Mouse (Mus musculus) midbrain, embryonic 12.5 days (tissue): Measurements from ENCODE around the gene Crybg1. TPM values are rescaled to one million over a fixed set of nuclear protein-coding genes. Genes with fewer than 3 reads are reported as not detected.
"Not testable (repeated sequence)": the region's sequence is repeated elsewhere in the genome, so short reads cannot be mapped to it uniquely, and the experiment has no call there.

Experiments used
- ATAC-seq: fragments of 200-750 bp; cut with Nextera tagmentation; 2 replicates; pipeline ENCODE4 v1.8.0; 2017; ENCODE audit warnings: low read depth, moderate TSS enrichment, moderate library complexity; ENCODE audit not compliant: low FRiP score
- H3K27ac ChIP-seq: fragments of 300-500 bp; sonication (generic); replicated peaks from 2 replicates; pipeline ENCODE4 v1.5.1; 2016; ENCODE audit warnings: mild to moderate bottlenecking
- H3K27me3 ChIP-seq: fragments of 300-500 bp; sonication (generic); 2 replicates; pipeline ENCODE4 v1.6.1; 2016; ENCODE audit warnings: mild to moderate bottlenecking
- H3K36me3 ChIP-seq: fragments of 300-500 bp; sonication (generic); 2 replicates; pipeline ENCODE4 v1.6.1; 2016
- H3K4me1 ChIP-seq: fragments of 300-500 bp; sonication (generic); 2 replicates; pipeline ENCODE4 v1.6.1; 2016
- H3K4me2 ChIP-seq: fragments of 300-500 bp; sonication (generic); replicated peaks from 2 replicates; pipeline ENCODE4 v1.6.1; 2016; ENCODE audit warnings: mild to moderate bottlenecking, moderate library complexity
- H3K4me3 ChIP-seq: fragments of 300-500 bp; sonication (generic); 2 replicates; pipeline ENCODE4 v1.5.1; 2016; ENCODE audit warnings: mild to moderate bottlenecking
- H3K9ac ChIP-seq: fragments of 300-500 bp; sonication (generic); replicated peaks from 2 replicates; pipeline ENCODE4 v1.6.1; 2016; ENCODE audit warnings: mild to moderate bottlenecking, moderate library complexity
- H3K9me3 ChIP-seq: fragments of 300-500 bp; sonication (generic); 2 replicates; pipeline ENCODE4 v1.6.1; 2016; ENCODE audit warnings: mild to moderate bottlenecking
- WGBS: fragments of 180-500 bp; shearing (Covaris S2); methylation state at CpG from one replicate; pipeline ENCODE4 v1.1.7; 2016; 5-methylcytosine and 5-hydroxymethylcytosine counted together
- polyA plus RNA-seq: library from polyadenylated mRNA; unstranded; fragments of >200 nt; fragmentation: Nextera tagmentation; extraction: Ambion mirVana; gene quantifications from 2 replicates; pipeline ENCODE4 v1.2.1, GENCODE M21; 2016

Gene Crybg1
- polyA plus RNA-seq, 1 experiment from 2014 or later, result 0.77 TPM

DNA sequence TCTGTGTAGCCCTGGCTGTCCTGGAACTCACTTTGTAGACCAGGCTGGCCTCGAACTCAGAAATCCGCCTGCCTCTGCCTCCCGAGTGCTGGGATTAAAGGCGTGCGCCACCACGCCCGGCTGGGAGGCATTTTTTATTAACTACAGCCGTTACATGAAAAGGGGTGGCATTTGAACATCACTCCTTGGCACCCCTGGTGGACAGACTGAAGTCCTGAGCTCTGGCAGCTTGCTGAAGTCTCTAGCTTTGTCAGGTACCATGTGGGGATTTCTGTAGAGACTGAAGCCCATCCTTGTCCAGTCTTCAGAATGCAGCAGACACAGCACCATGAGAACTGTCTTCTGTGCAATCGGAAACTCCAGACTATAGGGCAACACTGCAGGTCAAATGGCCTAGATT lies 222.9 kb downstream of the Crybg1 start:
- ATAC-seq, H3K4me1 ChIP-seq, H3K27ac ChIP-seq, H3K4me3 ChIP-seq, H3K9ac ChIP-seq, H3K4me2 ChIP-seq, H3K27me3 ChIP-seq, H3K9me3 ChIP-seq: not testable (repeated sequence)
- H3K36me3 ChIP-seq, result peaks cover 22% of the 10 kb centered on the region; the same call in 1 of the 2 replicates
- whole genome bisulfite sequencing, result 92% methylated on average over 9 of the region's 9 CpGs

- Histone ChIP-seq H3K27ac (no peak overlapping the region), H3K27me3 (no peaks in the 10 kb centered on the region), H3K4me2 (no peak overlapping the region), H3K9me3 (no peaks in the 10 kb centered on the region), H3K36me3 (peaks cover 10% of the 10 kb centered on the region; the same call in 1 of the 2 replicates), H3K9ac (no peak overlapping the region), H3K4me3 (no peak overlapping the region), H3K4me1 (no peaks in the 10 kb centered on the region)
- no peak for ATAC-seq
- 98% methylated on average over 3 of the region's 3 CpGs for WGBS
These were observed 225.6 kb downstream of the Crybg1 start for GRCm38 (mm10) chr10:43923096-43923495.

DNA sequence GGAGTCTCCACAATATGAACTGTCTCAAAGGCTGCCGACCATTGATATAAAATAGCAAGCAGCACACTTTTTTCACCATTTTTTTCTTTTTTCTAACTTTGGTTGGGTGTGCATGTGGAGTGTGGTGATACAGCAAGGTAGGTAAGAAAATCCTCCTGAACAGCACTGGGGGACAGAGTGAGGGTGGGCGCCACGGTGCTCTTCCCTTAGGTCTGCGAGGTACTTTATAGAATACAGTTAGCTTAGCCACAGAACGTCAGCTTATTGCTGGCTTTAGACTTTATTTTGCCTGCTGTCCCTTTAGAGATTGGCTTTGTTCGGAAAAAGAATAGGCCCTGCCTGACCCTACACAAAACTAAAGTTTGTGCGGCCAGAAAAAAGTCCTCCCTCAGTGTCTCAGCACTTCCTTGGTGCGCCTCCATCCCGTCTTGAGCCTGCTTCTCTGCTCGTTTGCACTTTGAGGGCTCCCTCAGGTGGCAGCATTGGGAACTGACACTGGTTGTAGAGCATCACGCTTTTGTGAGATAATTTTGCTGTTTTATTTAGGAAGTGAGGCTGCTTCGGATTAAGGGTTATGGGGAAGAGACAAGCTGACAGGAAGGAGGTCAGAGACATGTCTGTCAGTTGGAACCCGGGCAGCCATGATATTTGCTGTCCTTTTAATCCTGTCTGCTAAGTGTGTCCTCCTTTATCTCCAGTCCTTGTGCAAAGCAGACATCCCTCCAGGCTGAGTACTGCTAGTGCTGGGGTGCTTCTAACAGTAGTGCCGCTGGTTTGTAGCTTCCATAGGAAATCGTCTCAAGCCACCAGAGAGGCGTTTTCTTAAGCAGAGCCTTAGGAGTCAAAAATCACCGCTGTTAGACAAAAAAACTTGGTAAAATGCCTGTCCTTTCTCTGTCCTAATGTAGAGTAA lies 229.7 kb downstream of the Crybg1 start:
- Histone ChIP-seq H3K9me3 (no peaks in the 10 kb centered on the region), H3K36me3 (peaks cover 10% of the 10 kb centered on the region; the same call in 1 of the 2 replicates), H3K4me2 (no peak overlapping the region), H3K4me3 (no peak overlapping the region), H3K27me3 (no peaks in the 10 kb centered on the region), H3K27ac (no peak overlapping the region), H3K4me1 (no peaks in the 10 kb centered on the region), H3K9ac (no peak overlapping the region)
- 37% methylated on average over 17 of the region's 17 CpGs for WGBS
- ATAC-seq, result no peak

GRCm38 (mm10) chr10:43916737-43917136 lies 231.9 kb downstream of the Crybg1 start:
- no peak for ATAC-seq
- Histone ChIP-seq H3K4me1 (no peaks in the 10 kb centered on the region), H3K36me3 (no peaks in the 10 kb centered on the region), H3K9ac (no peak overlapping the region), H3K27me3 (no peaks in the 10 kb centered on the region), H3K9me3 (no peaks in the 10 kb centered on the region), H3K27ac (no peak overlapping the region), H3K4me3 (no peak overlapping the region), H3K4me2 (no peak overlapping the region)
- WGBS, result 90% methylated on average over 2 of the region's 2 CpGs

DNA sequence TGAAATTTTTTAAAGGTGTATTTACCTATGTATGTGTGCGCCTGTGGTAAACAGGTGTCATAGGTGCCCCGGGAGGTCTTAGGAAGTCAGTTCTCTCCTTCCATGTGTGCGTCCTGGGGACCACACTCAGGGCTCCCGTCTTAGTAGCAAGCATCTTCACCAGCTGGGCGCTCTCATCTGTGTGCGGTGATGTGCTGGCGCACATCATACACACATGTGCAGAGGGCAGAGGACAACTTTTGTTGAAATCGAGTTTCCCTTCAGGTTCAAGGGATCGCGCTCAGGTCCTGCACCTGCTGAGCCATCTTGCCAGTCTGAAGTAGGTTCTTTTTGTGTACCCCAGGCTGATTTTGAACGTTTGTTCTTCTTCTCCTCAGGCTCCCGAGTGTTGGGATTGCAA lies 232.5 kb downstream of the Crybg1 start:
- no peaks in the 10 kb centered on the region for H3K36me3 ChIP-seq
- ATAC-seq, result no peak
- no peaks in the 10 kb centered on the region for H3K9me3 ChIP-seq
- 84% methylated on average over 12 of the region's 12 CpGs for WGBS
- H3K4me1 ChIP-seq, result no peaks in the 10 kb centered on the region
- no peaks in the 10 kb centered on the region for H3K27me3 ChIP-seq
- no peak overlapping the region for H3K9ac ChIP-seq
- no peak overlapping the region for H3K4me3 ChIP-seq
- no peak overlapping the region for H3K27ac ChIP-seq
- H3K4me2 ChIP-seq, result no peak overlapping the region

GRCm38 (mm10) chr10:43912236-43912635 lies 236.4 kb downstream of the Crybg1 start:
- Histone ChIP-seq H3K9me3 (no peaks in the 10 kb centered on the region), H3K4me3 (no peak overlapping the region), H3K36me3 (no peaks in the 10 kb centered on the region), H3K4me2 (no peak overlapping the region), H3K27me3 (no peaks in the 10 kb centered on the region), H3K9ac (no peak overlapping the region), H3K27ac (no peak overlapping the region), H3K4me1 (no peaks in the 10 kb centered on the region)
- ATAC-seq, result no peak
- 85% methylated on average over 3 of the region's 3 CpGs for WGBS

- no peak for ATAC-seq
- H3K27me3 ChIP-seq, result no peaks in the 10 kb centered on the region
- 95% methylated on average over 8 of the region's 8 CpGs for WGBS
- H3K27ac ChIP-seq, result no peak overlapping the region
- H3K4me2 ChIP-seq, result no peak overlapping the region
- no peak overlapping the region for H3K4me3 ChIP-seq
- no peaks in the 10 kb centered on the region for H3K36me3 ChIP-seq
- no peaks in the 10 kb centered on the region for H3K9me3 ChIP-seq
- no peaks in the 10 kb centered on the region for H3K4me1 ChIP-seq
- no peak overlapping the region for H3K9ac ChIP-seq
These were observed 237.8 kb downstream of the Crybg1 start for GRCm38 (mm10) chr10:43910873-43911142.

- no peak overlapping the region for H3K4me3 ChIP-seq
- no peaks in the 10 kb centered on the region for H3K9me3 ChIP-seq
- no peaks in the 10 kb centered on the region for H3K4me1 ChIP-seq
- H3K9ac ChIP-seq, result no peak overlapping the region
- H3K27ac ChIP-seq, result no peak overlapping the region
- H3K27me3 ChIP-seq, result no peaks in the 10 kb centered on the region
- H3K4me2 ChIP-seq, result no peak overlapping the region
- WGBS, result 89% methylated on average over 12 of the region's 12 CpGs
- ATAC-seq, result no peak
- no peaks in the 10 kb centered on the region for H3K36me3 ChIP-seq
These were observed 238.4 kb downstream of the Crybg1 start for GRCm38 (mm10) chr10:43910032-43910872.

- Histone ChIP-seq H3K27ac (no peak overlapping the region), H3K36me3 (no peaks in the 10 kb centered on the region), H3K4me1 (peaks cover 16% of the 10 kb centered on the region), H3K4me3 (no peak overlapping the region), H3K4me2 (no peak overlapping the region), H3K27me3 (no peaks in the 10 kb centered on the region), H3K9ac (no peak overlapping the region), H3K9me3 (no peaks in the 10 kb centered on the region)
- 94% methylated on average over 1 of the region's 1 CpGs for WGBS
- ATAC-seq, result no peak
These were observed 244.1 kb downstream of the Crybg1 start for GRCm38 (mm10) chr10:43904569-43904968.

DNA sequence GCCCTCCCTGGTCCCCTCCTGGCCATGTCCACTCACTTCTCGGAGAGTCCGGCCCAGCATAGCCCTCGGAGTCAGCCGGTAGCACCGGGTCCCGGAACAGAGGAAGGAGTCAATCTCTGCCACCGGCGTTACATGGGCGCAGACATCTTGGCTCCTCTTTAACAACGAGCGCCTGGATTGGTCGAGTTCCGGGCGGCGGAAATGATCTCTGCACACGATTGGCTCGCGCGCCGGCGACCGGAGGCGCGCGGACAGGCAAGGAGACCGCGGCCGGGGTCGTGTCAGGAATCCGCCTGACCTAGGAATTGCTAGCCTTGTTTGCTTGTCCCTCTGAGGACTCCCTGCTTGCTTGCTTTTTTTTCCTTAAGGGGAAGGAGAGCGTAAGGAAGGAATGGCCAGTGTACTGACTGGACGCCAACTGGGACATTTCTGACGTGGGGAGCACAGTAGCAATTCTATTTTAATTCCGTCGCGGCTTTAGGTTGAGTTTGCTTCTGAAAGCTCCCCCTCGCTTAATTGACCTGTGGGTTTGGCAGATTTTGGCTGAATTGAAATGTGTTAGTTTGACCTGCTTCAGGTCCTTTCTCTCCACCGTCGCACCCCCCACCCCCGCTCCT lies 247.0 kb downstream of the Crybg1 start, which contains the start of the genes Qrsl1 and Rtn4ip1:
Gene Qrsl1, minus strand, starts transcription at position 168 of the 617 bp plus-strand sequence.
Gene Rtn4ip1, plus strand, starts transcription at position 230 of the 617 bp plus-strand sequence.
- peak within 1 kb of the TSS; percentile 71 for H3K9ac ChIP-seq
- peak; percentile 98 for ATAC-seq
- H3K9me3 ChIP-seq, result no peaks in the 10 kb centered on the region
- peak within 1 kb of the TSS; percentile 64; the same call in 1 of the 2 replicates for H3K27ac ChIP-seq
- peak within 1 kb of the TSS; percentile 80 for H3K4me3 ChIP-seq
- peaks cover 16% of the 10 kb centered on the region for H3K4me1 ChIP-seq
- no peaks in the 10 kb centered on the region for H3K36me3 ChIP-seq
- H3K27me3 ChIP-seq, result no peaks in the 10 kb centered on the region
- WGBS, result under 1% methylated on average over 40 of the region's 40 CpGs
- H3K4me2 ChIP-seq, result peak within 1 kb of the TSS; percentile 81

DNA sequence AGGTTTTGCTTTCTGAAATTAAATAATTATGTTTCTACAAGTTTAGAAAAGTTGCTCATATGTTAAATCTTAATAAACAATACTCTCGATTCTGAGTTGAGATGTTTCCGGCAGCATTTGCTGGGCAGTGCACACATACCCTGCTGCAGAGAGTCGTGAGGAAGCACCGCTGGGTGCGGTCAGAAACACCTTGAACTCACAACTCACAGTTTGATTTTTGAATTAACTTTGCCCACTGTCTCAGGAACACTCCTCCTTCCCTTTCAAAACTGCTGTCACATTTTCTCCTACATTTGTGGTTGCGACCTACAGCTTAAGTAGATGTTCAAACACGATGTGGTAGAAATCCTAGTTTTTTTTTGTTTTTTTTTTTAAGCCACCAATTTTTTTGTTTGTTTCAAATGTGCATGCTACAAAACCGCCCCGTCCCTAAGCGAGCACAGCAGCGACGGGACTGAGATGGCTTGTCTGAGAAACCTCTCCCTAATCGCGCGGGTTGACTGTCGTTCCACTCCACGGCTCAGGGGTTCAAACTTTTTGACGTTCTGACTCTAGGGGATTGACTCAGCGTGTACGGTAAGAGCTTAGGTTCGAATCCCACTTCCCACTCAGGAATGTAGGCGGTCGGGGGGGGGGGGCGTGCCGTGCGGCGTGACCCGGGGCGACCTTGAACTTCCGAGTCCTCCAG lies 247.6 kb downstream of the Crybg1 start:
- peak overlapping the region; percentile 64; the same call in 1 of the 2 replicates for H3K27ac ChIP-seq
- H3K36me3 ChIP-seq, result no peaks in the 10 kb centered on the region
- peak overlapping the region; percentile 50 for H3K4me2 ChIP-seq
- H3K4me1 ChIP-seq, result peaks cover 16% of the 10 kb centered on the region
- WGBS, result 9% methylated on average over 30 of the region's 30 CpGs
- H3K9ac ChIP-seq, result peak overlapping the region; percentile 71
- no peaks in the 10 kb centered on the region for H3K27me3 ChIP-seq
- no peak; the same call in 1 of the 2 replicates for ATAC-seq
- peak overlapping the region; percentile 80 for H3K4me3 ChIP-seq
- no peaks in the 10 kb centered on the region for H3K9me3 ChIP-seq
